Mouse (Mus musculus): ENCODE data around the gene Slc16a11.

- TF ChIP-seq CTCF (IDR thresholded peaks at IDR 0.05) (no peak), POLR2A (IDR thresholded peaks at IDR 0.05; ENCODE audit: insufficient read depth, low read depth, low read length) (no peak), EP300 (IDR thresholded peaks at IDR 0.05; ENCODE audit: insufficient read depth, low read depth, low read length) (no peak)
Measured at GRCm38 (mm10) chr11:70170291-70170690, 42.3 kb upstream of the Slc16a11 start.

Data from heart, adult 2 months (tissue).